Mouse (Mus musculus): Measurements from ENCODE around the gene Adamts17. TPM values are rescaled to one million over a fixed set of nuclear protein-coding genes. Genes with fewer than 3 reads are reported as not detected.
A peak's percentile ranks its signal among the peaks of the same experiment; 100 is the strongest.

Gene Adamts17
- total and polyA plus RNA-seq, 3 experiments = 0.33 to 0.42 TPM; not detected in 1

DNA sequence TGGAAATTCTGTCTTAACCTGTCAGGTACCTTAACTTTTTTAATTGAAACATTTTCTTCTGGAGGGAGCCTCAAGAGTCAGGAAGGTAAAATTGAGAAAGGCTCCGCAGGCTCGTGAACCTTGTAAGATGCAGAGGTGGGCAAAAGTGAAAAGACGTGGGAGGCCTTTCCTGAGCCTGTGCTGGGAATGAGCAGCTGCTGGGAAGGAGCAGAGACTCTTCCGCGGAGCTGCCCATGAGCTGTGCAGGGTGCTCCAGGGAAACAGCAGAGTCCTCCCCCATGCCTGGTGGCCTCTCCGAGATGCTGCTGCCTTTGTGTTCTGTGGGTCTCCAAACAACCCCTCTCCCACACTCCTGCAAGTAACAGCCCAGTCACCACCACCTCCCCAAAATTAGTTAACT, 142.1 kb downstream of the Adamts17 start:
- no peaks in the 10 kb centered on the region for H3K27me3 ChIP-seq (ENCODE audit: control insufficient read depth in 1 of 2, insufficient read depth in 2 of 2, low read length in 2 of 2)
- no peak for DNase-seq (ENCODE audit: low read depth, low spot score)
- H3K36me3 ChIP-seq (ENCODE audit: control insufficient read depth in 1 of 2, insufficient read depth in 2 of 2, low read length in 2 of 2) = no peaks in the 10 kb centered on the region; a peak in 1 of 4 replicates
- no peaks in the 10 kb centered on the region for H3K9me3 ChIP-seq (replicated peaks; ENCODE audit: insufficient read depth, low read length)
- H3K27ac ChIP-seq (ENCODE audit: control insufficient read depth, low read depth, low read length) = no peak overlapping the region
- H3K79me2 ChIP-seq (ENCODE audit: control insufficient read depth, insufficient read depth, low read length, poor library complexity) = no peaks in the 10 kb centered on the region
- no peak overlapping the region for H3K9ac ChIP-seq (ENCODE audit: control insufficient read depth, low read depth, low read length, poor library complexity, severe bottlenecking)
- H3K4me3 ChIP-seq (ENCODE audit: control insufficient read depth in 1 of 2, insufficient read depth in 1 of 2, low read depth in 2 of 2, low read length in 2 of 2) = no peak overlapping the region
- TF ChIP-seq POLR2AphosphoS5 (IDR thresholded peaks at IDR 0.05; ENCODE audit: borderline replicate concordance, low read depth, low read length) (no peak), RAD21 (IDR thresholded peaks at IDR 0.05; ENCODE audit: low read depth, low read length) (no peak), KAT2A (conservative IDR thresholded peaks at IDR 0.05; ENCODE audit: low read depth, low read length) (no peak), MAFK (IDR thresholded peaks at IDR 0.05; ENCODE audit: borderline replicate concordance, low read depth, low read length) (no peak), MAZ (IDR thresholded peaks at IDR 0.05; ENCODE audit: low read depth, low read length) (no peak), MXI1 (IDR thresholded peaks at IDR 0.05; ENCODE audit: low read depth, low read length) (no peak), GATA1 (IDR thresholded peaks at IDR 0.05; ENCODE audit: low read depth, low read length) (no peak), ZC3H11A (IDR thresholded peaks at IDR 0.05; ENCODE audit: low read depth, low read length) (no peak), NELFE (IDR thresholded peaks at IDR 0.05; ENCODE audit: low read depth, low read length) (no peak), ZKSCAN1 (IDR thresholded peaks at IDR 0.05; ENCODE audit: low read depth, low read length) (no peak), ZMIZ1 (IDR thresholded peaks at IDR 0.05; ENCODE audit: low read depth, low read length) (no peak), JUND (IDR thresholded peaks at IDR 0.05; ENCODE audit: low read depth, low read length) (no peak), CHD1 (IDR thresholded peaks at IDR 0.05; ENCODE audit: low read depth, low read length) (no peak)
- no peaks in the 10 kb centered on the region; a peak in 1 of 4 replicates for H3K4me1 ChIP-seq (ENCODE audit: control insufficient read depth in 1 of 2, insufficient read depth in 2 of 2, low read length in 2 of 2)

DNA sequence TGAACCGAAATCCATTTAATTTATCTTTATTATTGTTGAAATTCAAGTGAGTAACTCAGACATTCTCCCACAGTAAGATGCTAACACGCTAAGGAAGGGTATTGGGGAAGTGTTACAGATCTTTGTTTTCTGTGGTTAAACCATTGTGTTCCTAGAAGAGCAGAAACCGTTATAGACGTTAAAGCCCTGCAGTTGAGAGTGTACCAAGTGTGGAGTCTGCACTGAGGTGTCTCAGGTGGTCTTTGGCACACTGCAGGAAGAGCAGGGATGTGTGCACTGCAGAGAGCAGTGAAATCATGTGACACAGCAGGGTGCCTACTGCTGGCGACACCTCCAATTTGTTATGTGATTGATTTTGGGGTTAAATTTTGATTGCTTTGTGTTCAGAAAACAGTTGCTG, 142.5 kb downstream of the Adamts17 start:
- Histone ChIP-seq H3K79me2 (ENCODE audit: control insufficient read depth, insufficient read depth, low read length, poor library complexity) (no peaks in the 10 kb centered on the region), H3K27me3 (ENCODE audit: control insufficient read depth in 1 of 2, insufficient read depth in 2 of 2, low read length in 2 of 2) (no peaks in the 10 kb centered on the region), H3K4me3 (ENCODE audit: control insufficient read depth in 1 of 2, insufficient read depth in 1 of 2, low read depth in 2 of 2, low read length in 2 of 2) (no peak overlapping the region), H3K9me3 (replicated peaks; ENCODE audit: insufficient read depth, low read length) (no peaks in the 10 kb centered on the region), H3K36me3 (ENCODE audit: control insufficient read depth in 1 of 2, insufficient read depth in 2 of 2, low read length in 2 of 2) (no peaks in the 10 kb centered on the region; a peak in 1 of 4 replicates), H3K4me1 (ENCODE audit: control insufficient read depth in 1 of 2, insufficient read depth in 2 of 2, low read length in 2 of 2) (no peaks in the 10 kb centered on the region; a peak in 1 of 4 replicates), H3K9ac (ENCODE audit: control insufficient read depth, low read depth, low read length, poor library complexity, severe bottlenecking) (no peak overlapping the region), H3K27ac (ENCODE audit: control insufficient read depth, low read depth, low read length) (no peak overlapping the region)
- DNase-seq (ENCODE audit: low read depth, low spot score) = peak; percentile 6
- peak; percentile 30 to 64; a peak in 3 of 4 replicates for TF ChIP-seq EP300 (IDR thresholded peaks at IDR 0.05; ENCODE audit: low read depth in 1 of 2, low read length in 2 of 2)
- no peak for TF ChIP-seq CHD2 (IDR thresholded peaks at IDR 0.05; ENCODE audit: low read length)
- peak; percentile 84 for TF ChIP-seq MYB (IDR thresholded peaks at IDR 0.05; ENCODE audit: low read depth, low read length)

DNA sequence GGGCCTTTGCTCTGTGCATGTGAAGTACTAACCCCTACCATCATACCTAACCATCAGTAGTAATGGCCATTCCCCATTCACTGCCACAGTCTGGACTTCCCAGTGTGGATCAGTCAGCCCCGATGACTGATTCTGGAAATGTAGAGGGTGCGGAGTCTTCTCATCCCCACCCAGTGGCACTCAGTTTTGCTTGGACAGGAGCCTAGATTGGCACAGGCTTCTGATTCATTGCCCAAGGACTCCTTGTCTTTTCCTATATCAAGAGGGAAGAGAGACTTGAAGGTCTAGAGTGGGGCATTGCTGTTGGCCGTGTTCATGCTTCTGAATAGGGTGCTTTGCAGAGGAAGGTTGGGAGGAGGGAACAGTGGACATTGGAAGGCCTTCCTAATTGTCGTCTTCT, 148.1 kb downstream of the Adamts17 start:
- Histone ChIP-seq H3K9ac (ENCODE audit: control insufficient read depth, low read depth, low read length, poor library complexity, severe bottlenecking) (no peak overlapping the region), H3K27me3 (ENCODE audit: control insufficient read depth in 1 of 2, insufficient read depth in 2 of 2, low read length in 2 of 2) (no peaks in the 10 kb centered on the region), H3K4me3 (ENCODE audit: control insufficient read depth in 1 of 2, insufficient read depth in 1 of 2, low read depth in 2 of 2, low read length in 2 of 2) (no peak overlapping the region), H3K36me3 (ENCODE audit: control insufficient read depth in 1 of 2, insufficient read depth in 2 of 2, low read length in 2 of 2) (no peaks in the 10 kb centered on the region), H3K27ac (ENCODE audit: control insufficient read depth, low read depth, low read length) (no peak overlapping the region), H3K79me2 (ENCODE audit: control insufficient read depth, insufficient read depth, low read length, poor library complexity) (no peaks in the 10 kb centered on the region), H3K4me1 (ENCODE audit: control insufficient read depth in 1 of 2, insufficient read depth in 2 of 2, low read length in 2 of 2) (no peaks in the 10 kb centered on the region), H3K9me3 (replicated peaks; ENCODE audit: insufficient read depth, low read length) (no peaks in the 10 kb centered on the region)
- DNase-seq (ENCODE audit: low read depth, low spot score) = no peak
- TF ChIP-seq CHD1 (IDR thresholded peaks at IDR 0.05; ENCODE audit: low read depth, low read length) = no peak
- TF ChIP-seq MAZ (IDR thresholded peaks at IDR 0.05; ENCODE audit: low read depth, low read length) = no peak
- no peak for TF ChIP-seq UBTF (IDR thresholded peaks at IDR 0.05; ENCODE audit: borderline replicate concordance, insufficient read depth, low read depth, low read length)
- TF ChIP-seq ETS1 (IDR thresholded peaks at IDR 0.05; ENCODE audit: low read depth, low read length) = no peak
- no peak for TF ChIP-seq MAX (IDR thresholded peaks at IDR 0.05; ENCODE audit: low read length)
- no peak for TF ChIP-seq POLR2AphosphoS5 (IDR thresholded peaks at IDR 0.05; ENCODE audit: borderline replicate concordance, low read depth, low read length)
- TF ChIP-seq TBP (IDR thresholded peaks at IDR 0.05; ENCODE audit: low read depth, low read length) = no peak
- TF ChIP-seq KAT2A (conservative IDR thresholded peaks at IDR 0.05; ENCODE audit: low read depth, low read length) = no peak
- no peak for TF ChIP-seq NELFE (IDR thresholded peaks at IDR 0.05; ENCODE audit: low read depth, low read length)

All from MEL (cell line).